Mouse (Mus musculus): ENCODE data around the gene Kif26b. TPM values are rescaled to one million over a fixed set of nuclear protein-coding genes. Genes with fewer than 3 reads are reported as not detected.
A peak's percentile ranks its signal among the peaks of the same experiment; 100 is the strongest.

Gene Kif26b
- polyA plus RNA-seq, 1 experiment from 2014 or later: 4.9 TPM

- no peaks in the 10 kb centered on the region for H3K4me1 ChIP-seq (replicated peaks)
- H3K36me3 ChIP-seq: no peaks in the 10 kb centered on the region
- no peak overlapping the region for H3K4me3 ChIP-seq
- no peak overlapping the region for H3K27ac ChIP-seq
- DNase-seq (ENCODE audit: low spot score): no peak
- H3K9me3 ChIP-seq: no peaks in the 10 kb centered on the region
- H3K27me3 ChIP-seq (ENCODE audit: insufficient read depth, poor library complexity, severe bottlenecking): no peaks in the 10 kb centered on the region
- WGBS: 85% methylated on average over 3 of the region's 3 CpGs
These were observed 233.3 kb downstream of the Kif26b start for GRCm38 (mm10) chr1:178762125-178762741.

DNA sequence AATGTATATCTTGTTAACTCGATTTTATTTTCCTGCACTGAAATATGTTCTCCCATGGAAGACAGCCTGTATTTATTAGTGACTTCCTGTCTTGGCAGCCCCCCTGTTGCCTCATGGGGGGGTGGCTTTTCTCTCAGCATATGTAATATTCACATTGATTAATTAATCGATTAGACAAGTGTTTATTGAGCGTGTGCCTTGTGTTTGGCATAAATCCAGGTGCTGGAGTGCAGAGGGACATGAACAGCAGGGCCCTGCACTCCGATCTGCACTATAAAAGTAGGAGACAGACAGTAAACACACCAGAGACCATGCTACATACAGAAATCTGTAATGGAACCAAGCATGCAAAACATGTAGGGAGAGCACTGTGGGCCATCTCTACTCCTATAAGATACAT, 236.0 kb downstream of the Kif26b start:
- Histone ChIP-seq H3K4me3 (no peak overlapping the region), H3K36me3 (no peaks in the 10 kb centered on the region), H3K4me1 (replicated peaks) (no peaks in the 10 kb centered on the region), H3K9me3 (no peaks in the 10 kb centered on the region), H3K27ac (no peak overlapping the region), H3K27me3 (ENCODE audit: insufficient read depth, poor library complexity, severe bottlenecking) (no peaks in the 10 kb centered on the region)
- no peak for DNase-seq (ENCODE audit: low spot score)
- WGBS: 85% methylated on average over 4 of the region's 4 CpGs

DNA sequence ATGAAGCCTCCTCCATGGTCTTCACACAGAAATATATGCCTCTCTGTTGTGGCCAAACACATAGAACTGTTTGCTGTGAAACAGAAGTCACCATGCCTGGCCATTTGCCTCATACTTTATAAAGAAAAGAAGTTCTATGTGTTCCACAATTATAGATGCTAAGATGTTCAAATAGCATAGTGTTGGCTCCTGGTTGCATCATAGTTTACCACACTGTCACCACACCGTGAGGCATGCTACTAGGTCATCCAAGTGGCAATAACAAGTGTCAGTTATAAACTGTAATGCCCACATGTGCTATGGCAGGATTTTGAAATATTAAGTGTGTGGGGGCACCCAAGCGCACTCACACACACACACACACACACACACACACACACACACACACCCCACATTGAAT, 236.7 kb downstream of the Kif26b start:
- DNase-seq (ENCODE audit: low spot score): no peak

DNA sequence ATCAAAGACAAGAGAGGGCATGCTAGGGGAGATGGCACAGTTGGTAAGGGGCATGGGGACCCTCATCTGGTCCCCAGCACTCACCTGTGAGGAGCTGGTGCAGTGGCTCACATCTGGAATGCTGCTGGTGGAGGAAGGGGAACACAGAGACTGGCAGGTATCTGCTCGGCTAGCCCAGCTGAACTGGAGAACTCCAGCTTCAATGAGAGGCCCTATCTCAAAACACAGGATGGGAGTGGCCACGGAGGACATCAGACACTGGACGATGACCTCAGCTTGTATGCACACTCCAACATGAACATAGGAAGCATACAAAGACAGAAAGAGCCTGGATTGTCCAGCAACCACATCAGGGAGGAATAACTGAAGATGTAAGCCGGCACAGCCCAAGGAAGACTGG, 240.1 kb downstream of the Kif26b start:
- no peak overlapping the region for H3K4me3 ChIP-seq
- H3K9me3 ChIP-seq: no peaks in the 10 kb centered on the region
- H3K27ac ChIP-seq: no peak overlapping the region
- 81% methylated on average over 4 of the region's 4 CpGs for WGBS
- H3K36me3 ChIP-seq: no peaks in the 10 kb centered on the region
- no peaks in the 10 kb centered on the region for H3K27me3 ChIP-seq (ENCODE audit: insufficient read depth, poor library complexity, severe bottlenecking)
- H3K4me1 ChIP-seq (replicated peaks): peaks cover 1% of the 10 kb centered on the region; the same call in 1 of the 2 replicates
- DNase-seq (ENCODE audit: low spot score): no peak

More for the DNA sequence above, 236.7 kb downstream of the Kif26b start:
- Histone ChIP-seq H3K27ac (no peak overlapping the region), H3K27me3 (ENCODE audit: insufficient read depth, poor library complexity, severe bottlenecking) (no peaks in the 10 kb centered on the region), H3K36me3 (no peaks in the 10 kb centered on the region), H3K9me3 (no peaks in the 10 kb centered on the region), H3K4me1 (replicated peaks) (no peaks in the 10 kb centered on the region), H3K4me3 (no peak overlapping the region)
- 88% methylated on average over 2 of the region's 2 CpGs for WGBS

DNA sequence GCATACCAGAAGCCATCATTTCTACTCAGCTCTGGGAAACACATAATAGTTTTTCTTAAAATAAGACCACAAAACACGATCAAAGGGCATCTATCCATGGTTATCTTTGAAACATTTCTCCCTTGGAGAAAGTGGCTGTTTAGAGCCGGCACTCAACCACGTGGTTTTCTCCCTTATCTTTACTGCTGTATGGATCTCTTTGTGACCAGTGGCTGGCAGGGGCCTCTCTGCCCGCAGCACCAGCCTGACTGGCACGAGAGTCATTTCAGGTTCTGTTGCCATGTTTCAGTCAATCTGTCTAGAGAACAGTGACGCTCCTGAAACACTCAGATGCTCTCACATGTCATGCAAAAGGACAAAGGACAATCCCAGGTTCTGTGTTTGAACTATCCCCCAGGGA, 241.1 kb downstream of the Kif26b start:
- no peaks in the 10 kb centered on the region for H3K9me3 ChIP-seq
- H3K27me3 ChIP-seq (ENCODE audit: insufficient read depth, poor library complexity, severe bottlenecking): no peaks in the 10 kb centered on the region
- 0 out of 2 replicates have a peak overlapping the region, but pooled peaks have one; percentile 8 for H3K27ac ChIP-seq
- WGBS: 86% methylated on average over 6 of the region's 6 CpGs
- H3K4me3 ChIP-seq: no peak overlapping the region
- peaks cover 6% of the 10 kb centered on the region; the same call in 1 of the 2 replicates for H3K4me1 ChIP-seq (replicated peaks)
- DNase-seq (ENCODE audit: low spot score): no peak
- no peaks in the 10 kb centered on the region for H3K36me3 ChIP-seq

GRCm38 (mm10) chr1:178770626-178771362, 241.9 kb downstream of the Kif26b start:
- WGBS: 64% methylated on average over 6 of the region's 7 CpGs
- H3K27ac ChIP-seq: no peak overlapping the region
- H3K36me3 ChIP-seq: no peaks in the 10 kb centered on the region
- H3K4me3 ChIP-seq: no peak overlapping the region
- no peaks in the 10 kb centered on the region for H3K27me3 ChIP-seq (ENCODE audit: insufficient read depth, poor library complexity, severe bottlenecking)
- no peak for DNase-seq (ENCODE audit: low spot score)
- no peaks in the 10 kb centered on the region for H3K9me3 ChIP-seq
- peaks cover 6% of the 10 kb centered on the region; the same call in 1 of the 2 replicates for H3K4me1 ChIP-seq (replicated peaks)

GRCm38 (mm10) chr1:178779742-178780141, 250.8 kb downstream of the Kif26b start:
- DNase-seq (ENCODE audit: low spot score): no peak
- WGBS: 31% methylated on average over 2 of the region's 2 CpGs
- Histone ChIP-seq H3K9me3 (peaks cover 5% of the 10 kb centered on the region; the same call in 1 of the 2 replicates), H3K4me3 (no peak overlapping the region), H3K27me3 (ENCODE audit: insufficient read depth, poor library complexity, severe bottlenecking) (no peaks in the 10 kb centered on the region), H3K4me1 (replicated peaks) (no peaks in the 10 kb centered on the region), H3K36me3 (no peaks in the 10 kb centered on the region), H3K27ac (no peak overlapping the region)

DNA sequence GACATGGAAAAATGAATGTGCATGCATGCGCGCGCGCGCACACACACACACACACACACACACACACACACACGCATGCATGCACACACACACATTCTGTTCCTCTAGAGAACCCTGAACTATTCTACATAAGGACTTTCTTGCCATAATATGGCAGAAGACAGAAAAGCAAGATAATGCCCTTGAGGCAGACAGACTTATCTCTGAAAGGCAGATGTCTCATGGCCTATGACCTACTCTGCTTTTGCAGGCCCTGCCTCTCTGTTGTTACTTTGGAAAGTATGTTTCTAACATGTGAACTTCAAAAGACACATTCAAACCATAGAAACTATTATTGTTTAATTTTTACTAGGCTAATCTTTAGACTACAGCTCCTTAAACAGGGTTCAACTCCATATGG, 255.1 kb downstream of the Kif26b start:
- no peaks in the 10 kb centered on the region for H3K4me1 ChIP-seq (replicated peaks)
- no peaks in the 10 kb centered on the region for H3K9me3 ChIP-seq
- H3K4me3 ChIP-seq: no peak overlapping the region
- H3K36me3 ChIP-seq: no peaks in the 10 kb centered on the region
- H3K27ac ChIP-seq: no peak overlapping the region
- H3K27me3 ChIP-seq (ENCODE audit: insufficient read depth, poor library complexity, severe bottlenecking): no peaks in the 10 kb centered on the region
- WGBS: 95% methylated on average over 6 of the region's 6 CpGs
- no peak for DNase-seq (ENCODE audit: low spot score)

DNA sequence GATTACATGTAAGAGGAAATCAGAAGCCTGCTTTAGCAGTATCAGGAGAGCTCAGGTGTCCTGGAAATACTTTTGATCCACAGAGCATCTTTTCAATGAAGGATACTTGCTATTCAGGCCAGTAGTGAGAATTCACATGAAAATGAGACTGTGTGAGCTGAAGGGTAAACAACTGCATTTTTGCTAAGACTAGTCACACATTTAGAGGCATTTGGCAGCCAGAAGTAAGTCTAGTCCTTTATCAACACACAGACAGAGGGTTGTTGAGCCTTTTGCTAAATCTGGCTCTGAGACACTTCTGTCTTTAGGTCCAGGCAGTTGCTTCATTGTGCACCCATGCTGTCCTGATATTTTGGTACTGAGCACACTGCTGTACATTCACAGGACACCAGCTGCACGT, 262.3 kb downstream of the Kif26b start:
- Histone ChIP-seq H3K27me3 (ENCODE audit: insufficient read depth, poor library complexity, severe bottlenecking) (no peaks in the 10 kb centered on the region), H3K9me3 (no peaks in the 10 kb centered on the region), H3K27ac (no peak overlapping the region), H3K4me1 (replicated peaks) (no peaks in the 10 kb centered on the region), H3K4me3 (no peak overlapping the region), H3K36me3 (no peaks in the 10 kb centered on the region)
- WGBS: 74% methylated on average over 1 of the region's 1 CpGs
- DNase-seq (ENCODE audit: low spot score): no peak

DNA sequence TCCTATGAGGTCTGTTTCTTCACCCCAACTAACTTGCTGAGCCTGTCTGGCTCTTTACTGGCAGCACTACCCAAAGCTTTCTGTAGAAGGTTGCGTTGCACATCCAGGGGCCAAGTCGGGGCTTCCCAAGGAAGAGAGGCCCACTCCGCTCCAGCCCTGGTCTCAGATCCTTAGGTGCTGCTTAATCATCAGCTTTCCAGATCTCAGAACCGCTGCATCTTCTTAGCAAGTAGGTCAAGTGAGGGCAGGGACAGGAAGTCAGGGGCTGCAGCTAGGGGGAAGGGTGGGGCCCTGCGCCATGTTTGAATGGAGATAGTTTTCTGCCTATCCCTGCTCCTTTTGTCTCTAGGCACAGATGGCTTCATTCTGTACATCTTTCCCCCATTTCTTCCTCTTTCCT, 263.8 kb downstream of the Kif26b start:
- H3K4me3 ChIP-seq: no peak overlapping the region
- no peaks in the 10 kb centered on the region; the same call in 1 of the 2 replicates for H3K4me1 ChIP-seq (replicated peaks)
- H3K27ac ChIP-seq: no peak overlapping the region
- no peaks in the 10 kb centered on the region for H3K36me3 ChIP-seq
- no peaks in the 10 kb centered on the region for H3K9me3 ChIP-seq
- WGBS: 89% methylated on average over 5 of the region's 5 CpGs
- H3K27me3 ChIP-seq (ENCODE audit: insufficient read depth, poor library complexity, severe bottlenecking): no peaks in the 10 kb centered on the region
- no peak for DNase-seq (ENCODE audit: low spot score)

DNA sequence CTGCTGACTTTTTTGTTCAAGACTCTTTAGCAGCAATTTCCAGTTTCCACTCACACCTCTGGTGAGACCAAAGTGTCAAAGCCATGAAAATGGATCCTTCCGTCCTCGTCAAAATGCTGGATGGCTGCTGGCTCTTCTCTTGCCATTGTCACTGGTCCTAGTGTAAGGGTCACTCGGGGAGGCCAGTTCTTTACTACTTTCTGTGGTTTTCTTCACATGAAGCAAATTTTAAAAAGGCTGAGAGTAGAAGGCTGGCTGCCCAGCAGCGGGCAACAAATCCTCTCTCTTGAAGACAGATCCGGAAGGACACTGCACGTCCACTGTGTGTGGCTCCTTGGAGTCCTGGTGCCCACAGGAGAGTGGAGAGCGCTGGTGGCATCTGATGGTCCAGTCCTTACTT, 265.9 kb downstream of the Kif26b start:
- 92% methylated on average over 7 of the region's 7 CpGs for WGBS
- no peak overlapping the region for H3K27ac ChIP-seq
- H3K4me3 ChIP-seq: no peak overlapping the region
- no peak for DNase-seq (ENCODE audit: low spot score)
- H3K9me3 ChIP-seq: no peaks in the 10 kb centered on the region
- no peaks in the 10 kb centered on the region for H3K36me3 ChIP-seq
- H3K4me1 ChIP-seq (replicated peaks): peaks cover 18% of the 10 kb centered on the region
- H3K27me3 ChIP-seq (ENCODE audit: insufficient read depth, poor library complexity, severe bottlenecking): no peaks in the 10 kb centered on the region

- H3K27me3 ChIP-seq (ENCODE audit: insufficient read depth, poor library complexity, severe bottlenecking): no peaks in the 10 kb centered on the region
- no peaks in the 10 kb centered on the region for H3K36me3 ChIP-seq
- no peak overlapping the region for H3K4me3 ChIP-seq
- DNase-seq (ENCODE audit: low spot score): no peak
- no peaks in the 10 kb centered on the region for H3K9me3 ChIP-seq
- WGBS: 86% methylated on average over 2 of the region's 2 CpGs
- H3K27ac ChIP-seq: no peak overlapping the region
- peaks cover 22% of the 10 kb centered on the region for H3K4me1 ChIP-seq (replicated peaks)
These were observed 268.5 kb downstream of the Kif26b start for GRCm38 (mm10) chr1:178797388-178797787.

DNA sequence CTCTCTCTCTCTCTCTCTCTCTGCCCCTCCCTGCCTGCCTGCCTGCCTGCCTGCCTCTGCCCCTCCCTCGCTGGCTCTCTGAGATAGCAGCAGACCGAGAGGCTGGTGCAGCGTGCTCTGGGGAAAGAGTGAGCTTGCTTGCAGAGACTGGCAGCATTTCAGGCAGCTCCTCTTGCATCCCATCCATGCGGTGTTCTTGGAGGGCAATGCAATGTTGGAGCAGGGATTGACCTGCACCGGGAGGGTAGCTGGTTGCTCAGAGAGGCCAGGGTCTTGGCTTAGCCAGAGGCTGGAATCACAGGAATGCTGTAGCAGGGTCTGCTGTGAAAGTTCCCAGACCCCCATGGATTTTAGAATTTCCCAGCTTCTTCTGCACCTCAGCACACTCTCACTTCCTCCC, 269.4 kb downstream of the Kif26b start:
- WGBS: 7% methylated on average over 5 of the region's 5 CpGs
- Histone ChIP-seq H3K4me1 (replicated peaks) (peaks cover 28% of the 10 kb centered on the region), H3K9me3 (no peaks in the 10 kb centered on the region), H3K4me3 (peak overlapping the region; percentile 38), H3K27me3 (ENCODE audit: insufficient read depth, poor library complexity, severe bottlenecking) (no peaks in the 10 kb centered on the region), H3K36me3 (no peaks in the 10 kb centered on the region), H3K27ac (peak overlapping the region; percentile 69)
- peak; percentile 62 for DNase-seq (ENCODE audit: low spot score)

Data from hindbrain, embryonic 10.5 days (tissue).